Mouse (Mus musculus): ENCODE measurements at regions not wholly inside any gene's neighbourhood (a gene's known extent, or its start where the extent isn't known, plus 50 kb on each side); places are given as distances from the start of the nearest gene placed in this dataset.

- TF ChIP-seq POLR2A (IDR thresholded peaks at IDR 0.05; ENCODE audit: borderline replicate concordance, control insufficient read depth, low read depth, low read length) (no peak), CTCF (IDR thresholded peaks at IDR 0.05; ENCODE audit: control insufficient read depth, insufficient read depth, low read length) (no peak)
Measured at GRCm38 (mm10) chr15:51336441-51336840, 2548.3 kb upstream of the Gm7489 start.

Data from bone marrow, adult 2 months (tissue).